Comparison of ENCODE assay signal across 23 mouse cellular contexts in genomic region chr3:65888921-65889320, GRCm38 (mm10).
DNase-seq lines count a peak whose midpoint lies in the region; ATAC-seq and TF ChIP-seq lines count a peak whose summit lies in the region.
"Had no signal": no experiment of that assay in that cellular context is flagged by ENCODE, and none has a peak within 500 bp of the region (broad histone marks: within the 10 kb centered on the region; RNA-seq: fewer than 3 reads in every experiment).

No protein-coding gene starts in this region.

- ATAC-seq in kidney, postnatal 0 days (replicated peaks; ENCODE audit: low FRiP score, low read depth) = no peak; the same call in 1 of the 2 replicates
- no peak for ATAC-seq in limb, embryonic 12.5 days (ENCODE audit: insufficient number of reproducible peaks, insufficient read depth, low FRiP score, low TSS enrichment, low read depth)
- no peak for ATAC-seq in midbrain, embryonic 14.5 days (ENCODE audit: low FRiP score, low TSS enrichment)
- ATAC-seq: intestine, embryonic 15.5 days; midbrain, embryonic 15.5 days had no signal

- TF ChIP-seq POLR2A in embryonic fibroblast, embryonic 13.5 days (IDR thresholded peaks at IDR 0.05; ENCODE audit: low read depth, low read length) = no peak

- H3K4me2 ChIP-seq in kidney, postnatal 0 days (ENCODE audit: low read length) = no peak overlapping the region
- no peak overlapping the region for H3K4me2 ChIP-seq in limb, embryonic 12.5 days
- H3K4me2 ChIP-seq in midbrain, embryonic 14.5 days (ENCODE audit: low read length) = no peak overlapping the region
- H3K4me2 ChIP-seq: embryonic facial prominence, embryonic 15.5 days; forebrain, embryonic 12.5 days; hindbrain, embryonic 13.5 days; intestine, embryonic 15.5 days; limb, embryonic 15.5 days; midbrain, embryonic 15.5 days had no signal

- no peak overlapping the region for H3K4me3 ChIP-seq in kidney, postnatal 0 days (replicated peaks; ENCODE audit: low read depth, low read length)
- H3K4me3 ChIP-seq in embryonic fibroblast, embryonic 13.5 days (ENCODE audit: insufficient read depth, low read length) = no peak overlapping the region
- H3K4me3 ChIP-seq in limb, embryonic 12.5 days (replicated peaks) = no peak overlapping the region
- H3K4me3 ChIP-seq in midbrain, embryonic 14.5 days (replicated peaks; ENCODE audit: low read depth, low read length) = no peak overlapping the region
- H3K4me3 ChIP-seq: embryonic facial prominence, embryonic 15.5 days; forebrain, embryonic 12.5 days; hindbrain, embryonic 13.5 days; intestine, embryonic 15.5 days; limb, embryonic 15.5 days; midbrain, embryonic 15.5 days had no signal

- H3K27me3 ChIP-seq in kidney, postnatal 0 days (ENCODE audit: insufficient read depth, low read length) = no peaks in the 10 kb centered on the region
- no peaks in the 10 kb centered on the region for H3K27me3 ChIP-seq in limb, embryonic 12.5 days
- no peaks in the 10 kb centered on the region for H3K27me3 ChIP-seq in midbrain, embryonic 14.5 days (ENCODE audit: control insufficient read depth, insufficient read depth, low read length)
- H3K27me3 ChIP-seq: CH12.LX; embryonic facial prominence, embryonic 15.5 days; forebrain, embryonic 12.5 days; hindbrain, embryonic 13.5 days; intestine, embryonic 15.5 days; limb, embryonic 15.5 days; midbrain, embryonic 15.5 days had no signal

- no peak overlapping the region for H3K9ac ChIP-seq in kidney, postnatal 0 days (ENCODE audit: low read depth, low read length)
- no peak overlapping the region for H3K9ac ChIP-seq in limb, embryonic 12.5 days (replicated peaks)
- no peak overlapping the region for H3K9ac ChIP-seq in midbrain, embryonic 14.5 days (replicated peaks; ENCODE audit: low read length)
- H3K9ac ChIP-seq: embryonic facial prominence, embryonic 15.5 days; forebrain, embryonic 12.5 days; hindbrain, embryonic 13.5 days; intestine, embryonic 15.5 days; limb, embryonic 15.5 days; midbrain, embryonic 15.5 days had no signal

- H3K4me1 ChIP-seq in kidney, postnatal 0 days (replicated peaks; ENCODE audit: insufficient read depth, low read length) = 0 out of 2 replicates have a peak, but pooled peaks cover 4% of the 10 kb centered on the region
- peaks cover 8% of the 10 kb centered on the region for H3K4me1 ChIP-seq in embryonic fibroblast, embryonic 13.5 days (ENCODE audit: control insufficient read depth, insufficient read depth, low read length)
- peaks cover 13% of the 10 kb centered on the region; the same call in 1 of the 2 replicates for H3K4me1 ChIP-seq in limb, embryonic 12.5 days (replicated peaks)
- no peaks in the 10 kb centered on the region for H3K4me1 ChIP-seq in midbrain, embryonic 14.5 days (ENCODE audit: control insufficient read depth, insufficient read depth, low read length)
- H3K4me1 ChIP-seq: embryonic facial prominence, embryonic 15.5 days; forebrain, embryonic 12.5 days; hindbrain, embryonic 13.5 days; intestine, embryonic 15.5 days; midbrain, embryonic 15.5 days had no signal

- no peak for TF ChIP-seq CTCF in kidney, postnatal 0 days (IDR thresholded peaks at IDR 0.05; ENCODE audit: low read depth)
- no peak for TF ChIP-seq CTCF in embryonic fibroblast, embryonic 13.5 days (IDR thresholded peaks at IDR 0.05; ENCODE audit: borderline replicate concordance, insufficient read depth, low read length)

- DNase-seq in embryo, embryonic 10.5 days (ENCODE audit: low spot score) = peak; percentile 34
- DNase-seq in embryo, embryonic 10 days (ENCODE audit: low spot score) = no peak
- DNase-seq in kidney, postnatal 0 days (ENCODE audit: low spot score) = peak; percentile 18
- DNase-seq in kidney, adult 8-10 months = no peak
- no peak for DNase-seq in midbrain, embryonic 14.5 days
- no peak for DNase-seq in gastrocnemius, postnatal 36 days
- DNase-seq: adrenal gland, postnatal 25 days; cerebellum, adult 2 months; gastrocnemius, postnatal 25 days; kidney, postnatal 14 days; lung, postnatal 10 days; retina, postnatal 1 day; right cerebral cortex, postnatal 4 days; thymus, postnatal 4 days had no signal

- H3K36me3 ChIP-seq in kidney, postnatal 0 days (ENCODE audit: insufficient read depth, low read length) = no peaks in the 10 kb centered on the region
- H3K36me3 ChIP-seq in limb, embryonic 12.5 days = no peaks in the 10 kb centered on the region
- H3K36me3 ChIP-seq in midbrain, embryonic 14.5 days (ENCODE audit: control insufficient read depth, insufficient read depth, low read length) = no peaks in the 10 kb centered on the region
- H3K36me3 ChIP-seq: embryonic facial prominence, embryonic 15.5 days; forebrain, embryonic 12.5 days; hindbrain, embryonic 13.5 days; intestine, embryonic 15.5 days; limb, embryonic 15.5 days; midbrain, embryonic 15.5 days had no signal

- 21% methylated on average over 3 of the region's 3 CpGs for WGBS in kidney, postnatal 0 days
- 30% methylated on average over 3 of the region's 3 CpGs for WGBS in limb, embryonic 12.5 days
- WGBS in midbrain, embryonic 14.5 days = 72% methylated on average over 3 of the region's 3 CpGs

- H3K9me3 ChIP-seq in kidney, postnatal 0 days (replicated peaks; ENCODE audit: low read length) = no peaks in the 10 kb centered on the region
- H3K9me3 ChIP-seq in limb, embryonic 12.5 days = no peaks in the 10 kb centered on the region
- no peaks in the 10 kb centered on the region for H3K9me3 ChIP-seq in midbrain, embryonic 14.5 days (ENCODE audit: control insufficient read depth, low read length)
- H3K9me3 ChIP-seq: embryonic facial prominence, embryonic 15.5 days; forebrain, embryonic 12.5 days; hindbrain, embryonic 13.5 days; intestine, embryonic 15.5 days; limb, embryonic 15.5 days; midbrain, embryonic 15.5 days had no signal

- intact Hi-C loops in gastrocnemius, postnatal 36 days (cut with DNase I) = loop anchor here (2.0 kb wide), 1 partner anchor 72 kb away; no protein-coding TSS in a partner anchor

- H3K27ac ChIP-seq in kidney, postnatal 0 days = no peak overlapping the region
- H3K27ac ChIP-seq in embryonic fibroblast, embryonic 13.5 days (ENCODE audit: insufficient read depth, low read length) = peak overlapping the region; percentile 22; the same call in 1 of the 2 replicates
- H3K27ac ChIP-seq in limb, embryonic 12.5 days = peak overlapping the region; percentile 13; the same call in 1 of the 2 replicates
- H3K27ac ChIP-seq in midbrain, embryonic 14.5 days (replicated peaks; ENCODE audit: low read depth, low read length) = no peak overlapping the region
- H3K27ac ChIP-seq: embryonic facial prominence, embryonic 15.5 days; forebrain, embryonic 12.5 days; hindbrain, embryonic 13.5 days; intestine, embryonic 15.5 days; limb, embryonic 15.5 days; midbrain, embryonic 15.5 days had no signal

Comparison
In these comparisons a context has a peak if more than half of its experiments do, and no peak if none do; other contexts are left out.
1. DNase-seq: peak in embryo, embryonic 10.5 days (single experiment) and kidney, postnatal 0 days (single experiment); none in embryo, embryonic 10 days (single experiment), kidney, adult 8-10 months (0 of 2), midbrain, embryonic 14.5 days (single experiment) and gastrocnemius, postnatal 36 days (0 of 2).
2. H3K27ac ChIP-seq: peak in embryonic fibroblast, embryonic 13.5 days (single experiment) and limb, embryonic 12.5 days (single experiment); none in kidney, postnatal 0 days (single experiment) and midbrain, embryonic 14.5 days (single experiment).